Mouse (Mus musculus) thymus, adult 2 months (tissue): ENCODE results near the gene Creb3l1. TPM values are rescaled to one million over a fixed set of nuclear protein-coding genes. Genes with fewer than 3 reads are reported as not detected.
A peak's percentile ranks its signal among the peaks of the same experiment; 100 is the strongest.

ENCODE experiments used
- DNase-seq: peaks from one replicate; pipeline ENCODE4 v3.0.0; 2021
- H3K27ac ChIP-seq: fragments of 200-500 bp; 2 replicates; pipeline ENCODE4 v1.5.1; 2012; ENCODE audit warnings: low read length, control low read depth; ENCODE audit not compliant: control insufficient read depth, insufficient read depth
- H3K27me3 ChIP-seq: fragments of 200-500 bp; 2 replicates; pipeline ENCODE4 v1.6.1; 2012; ENCODE audit warnings: mild to moderate bottlenecking, low read length, moderate library complexity, mixed read lengths; ENCODE audit not compliant: control insufficient read depth, insufficient read depth
- H3K36me3 ChIP-seq: fragments of 200-500 bp; 2 replicates; pipeline ENCODE4 v1.6.1; 2012; ENCODE audit warnings: mild to moderate bottlenecking, low read length, moderate library complexity; ENCODE audit not compliant: control insufficient read depth, insufficient read depth
- H3K4me1 ChIP-seq: fragments of 200-500 bp; replicated peaks from 2 replicates; pipeline ENCODE4 v1.6.1; 2012; ENCODE audit warnings: low read length; ENCODE audit not compliant: control insufficient read depth, insufficient read depth
- H3K4me3 ChIP-seq: fragments of 200-500 bp; 2 replicates; pipeline ENCODE4 v1.5.1; 2012; ENCODE audit warnings: mild to moderate bottlenecking, low read length, control low read depth, moderate library complexity; ENCODE audit not compliant: control insufficient read depth, insufficient read depth
- CTCF ChIP-seq: fragments of 200-500 bp; IDR thresholded peaks from 2 replicates; pipeline ENCODE4 v1.5.1; 2012; ENCODE audit warnings: mild to moderate bottlenecking, control low read depth, low read length, moderate library complexity, borderline replicate concordance; ENCODE audit not compliant: control insufficient read depth, poor library complexity, insufficient read depth; ENCODE audit errors: extremely low read depth
- POLR2A ChIP-seq: fragments of 200-500 bp; IDR thresholded peaks from 2 replicates; pipeline ENCODE4 v1.6.1; 2012; ENCODE audit warnings: mild to moderate bottlenecking, low read length, control low read depth, moderate library complexity; ENCODE audit not compliant: control insufficient read depth, poor library complexity, insufficient read depth; ENCODE audit errors: extremely low read depth
- WGBS: fragments of 180-500 bp; shearing (Covaris S2); methylation state at CpG from one replicate; pipeline ENCODE4 v1.1.7; 2018; 5-methylcytosine and 5-hydroxymethylcytosine counted together
- polyA plus RNA-seq: library from polyadenylated mRNA; depleted of rRNA; stranded (reverse); fragments of >200 nt; gene quantifications from 2 replicates; pipeline ENCODE4 v1.2.3, GENCODE M21; 2012

Gene Creb3l1
- polyA plus RNA-seq, 1 experiment: 1.8 TPM

DNA sequence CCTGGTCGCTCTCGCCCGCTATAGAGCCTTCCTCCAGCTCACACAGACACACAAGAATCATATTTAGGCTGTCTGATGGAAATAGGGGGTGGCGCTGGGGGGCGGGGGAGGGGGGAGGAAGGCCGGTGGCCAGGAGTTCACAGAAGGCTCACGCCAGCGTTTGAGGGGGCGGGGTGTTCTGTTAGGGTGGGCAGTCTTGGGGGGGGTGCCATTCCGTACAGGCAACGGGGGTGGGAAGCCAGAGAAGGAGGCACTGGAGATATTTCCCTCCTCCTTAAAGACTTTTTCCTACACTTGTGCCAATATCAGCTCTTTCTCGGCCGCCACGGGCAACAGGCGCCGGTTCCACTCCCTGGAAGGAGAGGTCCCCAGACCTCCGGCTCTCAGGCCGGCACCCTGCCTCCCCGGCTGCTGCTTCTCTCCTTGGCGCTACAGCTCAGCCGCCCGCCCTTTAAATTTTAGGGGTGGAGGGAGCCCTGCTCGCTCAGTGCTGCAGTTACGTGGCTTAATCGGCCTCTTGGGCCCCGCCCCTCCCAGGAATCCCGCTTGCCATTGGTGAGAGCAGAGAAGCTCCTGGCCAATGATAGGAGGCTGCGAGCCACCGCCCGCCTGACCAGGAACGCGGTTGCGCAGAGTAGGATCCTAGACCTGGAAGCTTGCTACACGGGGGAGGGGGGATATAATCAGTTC, 16.2 kb downstream of the Creb3l1 start:
- TF ChIP-seq POLR2A (peak; percentile 41; the same call in 1 of the 2 replicates), CTCF (no peak)
- under 1% methylated on average over 32 of the region's 34 CpGs for WGBS
- no peak overlapping the region for H3K27ac ChIP-seq
- H3K36me3 ChIP-seq: no peaks in the 10 kb centered on the region
- peak overlapping the region; percentile 58 for H3K4me3 ChIP-seq
- H3K4me1 ChIP-seq: peaks cover 6% of the 10 kb centered on the region
- peak; percentile 98 for DNase-seq
- H3K27me3 ChIP-seq: peaks cover 6% of the 10 kb centered on the region

- 7% methylated on average over 28 of the region's 28 CpGs for WGBS
- Histone ChIP-seq H3K36me3 (no peaks in the 10 kb centered on the region), H3K4me1 (peaks cover 6% of the 10 kb centered on the region), H3K27ac (no peak overlapping the region), H3K4me3 (no peak overlapping the region), H3K27me3 (peaks cover 6% of the 10 kb centered on the region)
- no peak for DNase-seq
- TF ChIP-seq POLR2A (no peak), CTCF (no peak)
These were observed 17.1 kb downstream of the Creb3l1 start for GRCm38 (mm10) chr2:92006983-92007921.

GRCm38 (mm10) chr2:92006491-92006890, 17.8 kb downstream of the Creb3l1 start:
- no peaks in the 10 kb centered on the region for H3K36me3 ChIP-seq
- WGBS: 79% methylated on average over 6 of the region's 6 CpGs
- no peak overlapping the region for H3K27ac ChIP-seq
- DNase-seq: no peak
- H3K27me3 ChIP-seq: peaks cover 6% of the 10 kb centered on the region
- no peak overlapping the region for H3K4me3 ChIP-seq
- TF ChIP-seq CTCF (no peak), POLR2A (no peak)
- H3K4me1 ChIP-seq: peaks cover 6% of the 10 kb centered on the region

DNA sequence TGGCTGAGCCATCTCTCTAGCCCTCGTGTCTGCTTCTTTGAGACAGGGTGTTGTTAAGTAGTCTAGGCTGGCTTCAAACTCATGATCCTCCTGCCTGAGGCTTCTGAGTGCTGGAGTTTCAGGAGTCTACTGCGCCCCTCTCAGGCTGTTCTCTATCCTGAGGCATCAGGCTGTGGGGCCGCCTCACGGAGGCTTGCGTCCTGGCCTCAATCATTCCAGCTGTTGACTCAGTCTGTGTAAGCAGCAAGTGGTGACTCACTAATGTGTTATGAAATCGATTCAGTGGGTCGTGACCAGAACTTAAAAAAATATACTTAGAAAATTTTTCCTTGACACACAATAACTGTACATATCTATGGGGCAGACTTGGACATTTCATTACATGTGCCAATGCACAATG, 19.7 kb downstream of the Creb3l1 start:
- TF ChIP-seq CTCF (no peak), POLR2A (no peak)
- no peaks in the 10 kb centered on the region for H3K36me3 ChIP-seq
- H3K27ac ChIP-seq: no peak overlapping the region
- H3K4me1 ChIP-seq: peaks cover 6% of the 10 kb centered on the region
- H3K27me3 ChIP-seq: peaks cover 8% of the 10 kb centered on the region
- WGBS: 83% methylated on average over 7 of the region's 7 CpGs
- DNase-seq: no peak
- no peak overlapping the region for H3K4me3 ChIP-seq

- Histone ChIP-seq H3K27ac (no peak overlapping the region), H3K36me3 (no peaks in the 10 kb centered on the region), H3K4me1 (no peaks in the 10 kb centered on the region), H3K4me3 (no peak overlapping the region), H3K27me3 (0 out of 2 replicates have a peak, but pooled peaks cover 2% of the 10 kb centered on the region)
- TF ChIP-seq CTCF (no peak), POLR2A (no peak)
- 91% methylated on average over 16 of the region's 16 CpGs for WGBS
- DNase-seq: no peak
These were observed 26.2 kb downstream of the Creb3l1 start for GRCm38 (mm10) chr2:91997905-91998608.

DNA sequence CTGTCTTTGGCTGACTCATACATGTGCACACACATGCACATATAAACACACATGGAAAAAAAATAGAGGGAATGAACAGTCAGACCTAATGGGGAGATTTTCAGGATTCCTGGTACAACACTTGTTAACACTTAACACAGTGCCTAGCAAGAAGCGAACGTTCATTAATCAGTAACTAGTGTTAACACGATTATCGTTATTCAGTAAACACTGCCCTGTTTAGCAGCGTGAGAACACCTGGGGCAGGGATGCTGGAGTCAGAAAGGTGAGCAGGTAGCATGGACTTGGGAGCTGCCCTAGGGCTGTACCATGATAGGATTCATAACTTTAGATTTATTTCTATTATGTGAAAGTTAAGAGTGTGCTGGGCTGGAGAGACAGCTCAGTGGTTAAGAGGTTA, 28.3 kb downstream of the Creb3l1 start:
- Histone ChIP-seq H3K27me3 (0 out of 2 replicates have a peak, but pooled peaks cover 2% of the 10 kb centered on the region), H3K4me1 (no peaks in the 10 kb centered on the region), H3K4me3 (no peak overlapping the region), H3K27ac (no peak overlapping the region), H3K36me3 (no peaks in the 10 kb centered on the region)
- 93% methylated on average over 5 of the region's 5 CpGs for WGBS
- TF ChIP-seq POLR2A: no peak
- no peak for TF ChIP-seq CTCF
- no peak for DNase-seq
